Mouse (Mus musculus) liver, embryonic 11.5 days (tissue): ENCODE measurements around the gene Eif3k. TPM values are rescaled to one million over a fixed set of nuclear protein-coding genes. Genes with fewer than 3 reads are reported as not detected.

Source experiments
- ATAC-seq: fragments of 200-750 bp; cut with Nextera tagmentation; replicated peaks from 2 replicates; pipeline ENCODE4 v1.8.0; 2017; ENCODE audit warnings: moderate number of reproducible peaks, mild to moderate bottlenecking, moderate TSS enrichment, moderate library complexity; ENCODE audit not compliant: low FRiP score
- DNase-seq: peaks from one replicate; pipeline ENCODE4 v3.0.0-alpha.2; 2017; ENCODE audit warnings: low spot score
- H3K27ac ChIP-seq: fragments of 300-500 bp; sonication (generic); 2 replicates; pipeline ENCODE4 v1.5.1; 2014; ENCODE audit warnings: mild to moderate bottlenecking, low read depth, low read length, control low read depth
- H3K27me3 ChIP-seq: fragments of 300-500 bp; sonication (generic); replicated peaks from 2 replicates; pipeline ENCODE4 v1.6.1; 2014; ENCODE audit warnings: low read length, mixed read lengths; ENCODE audit not compliant: control insufficient read depth, insufficient read depth
- H3K36me3 ChIP-seq: fragments of 300-500 bp; sonication (generic); 2 replicates; pipeline ENCODE4 v1.6.1; 2014; ENCODE audit warnings: mild to moderate bottlenecking, low read length, moderate library complexity, mixed read lengths; ENCODE audit not compliant: control insufficient read depth, insufficient read depth
- H3K4me1 ChIP-seq: fragments of 300-500 bp; sonication (generic); replicated peaks from 2 replicates; pipeline ENCODE4 v1.6.1; 2014; ENCODE audit warnings: low read length, mixed read lengths; ENCODE audit not compliant: control insufficient read depth, insufficient read depth
- H3K4me2 ChIP-seq: fragments of 300-500 bp; sonication (generic); 2 replicates; pipeline ENCODE4 v1.6.1; 2014; ENCODE audit warnings: mild to moderate bottlenecking, control low read depth, moderate library complexity
- H3K4me3 ChIP-seq: fragments of 300-500 bp; sonication (generic); 2 replicates; pipeline ENCODE4 v1.5.1; 2014; ENCODE audit warnings: low read depth, low read length, control low read depth
- H3K9ac ChIP-seq: fragments of 300-500 bp; sonication (generic); 2 replicates; pipeline ENCODE4 v1.6.1; 2014; ENCODE audit warnings: low read depth, low read length, control low read depth
- H3K9me3 ChIP-seq: fragments of 300-500 bp; sonication (generic); 2 replicates; pipeline ENCODE4 v1.6.1; 2016; ENCODE audit warnings: low read length, inconsistent platforms, mixed read lengths; ENCODE audit not compliant: control insufficient read depth
- WGBS: fragments of 180-500 bp; shearing (Covaris S2); extraction: QIAGEN DNeasy Blood & Tissue Kit; methylation state at CpG from one replicate; pipeline ENCODE4 v1.1.7; 2014; 5-methylcytosine and 5-hydroxymethylcytosine counted together
- polyA plus RNA-seq: library from polyadenylated mRNA; unstranded; fragments of >200 nt; fragmentation: Nextera tagmentation; extraction: Ambion mirVana; gene quantifications from 2 replicates; pipeline ENCODE4 v1.2.1, GENCODE M21; 2014

Eif3k gene
- polyA plus RNA-seq, 1 experiment from 2014 or later = 425 TPM

GRCm38 (mm10) chr7:28993402-28993801, 11.7 kb upstream of the Eif3k start:
- Histone ChIP-seq H3K36me3 (no peaks in the 10 kb centered on the region; the same call in 1 of the 2 replicates), H3K9me3 (no peaks in the 10 kb centered on the region), H3K4me3 (no peak overlapping the region), H3K27ac (no peak overlapping the region), H3K27me3 (no peaks in the 10 kb centered on the region), H3K4me2 (no peak overlapping the region), H3K9ac (no peak overlapping the region), H3K4me1 (no peaks in the 10 kb centered on the region)
- no peak for ATAC-seq
- no peak for DNase-seq
- 78% methylated on average over 3 of the region's 3 CpGs for WGBS

- WGBS = 90% methylated on average over 3 of the region's 3 CpGs
- Histone ChIP-seq H3K4me2 (no peak overlapping the region), H3K4me3 (no peak overlapping the region), H3K9ac (no peak overlapping the region), H3K9me3 (no peaks in the 10 kb centered on the region), H3K36me3 (no peaks in the 10 kb centered on the region; the same call in 1 of the 2 replicates), H3K27me3 (no peaks in the 10 kb centered on the region), H3K4me1 (no peaks in the 10 kb centered on the region), H3K27ac (no peak overlapping the region)
- DNase-seq (no peak), ATAC-seq (no peak)
These were observed 11.3 kb upstream of the Eif3k start for GRCm38 (mm10) chr7:28992997-28993396.

- Histone ChIP-seq H3K4me3 (no peak overlapping the region), H3K4me2 (no peak overlapping the region), H3K36me3 (no peaks in the 10 kb centered on the region; the same call in 1 of the 2 replicates), H3K9me3 (no peaks in the 10 kb centered on the region), H3K9ac (no peak overlapping the region), H3K27me3 (no peaks in the 10 kb centered on the region), H3K4me1 (no peaks in the 10 kb centered on the region), H3K27ac (no peak overlapping the region)
- ATAC-seq (no peak), DNase-seq (no peak)
- WGBS = 71% methylated on average over 5 of the region's 5 CpGs
These were observed 10.0 kb upstream of the Eif3k start for GRCm38 (mm10) chr7:28991616-28992015.

- ATAC-seq (peak; percentile 47), DNase-seq (no peak)
- Histone ChIP-seq H3K36me3 (no peaks in the 10 kb centered on the region; the same call in 1 of the 2 replicates), H3K4me1 (no peaks in the 10 kb centered on the region), H3K4me3 (no peak overlapping the region), H3K9me3 (no peaks in the 10 kb centered on the region), H3K27me3 (no peaks in the 10 kb centered on the region), H3K9ac (no peak overlapping the region), H3K4me2 (no peak overlapping the region), H3K27ac (no peak overlapping the region)
- WGBS = 54% methylated on average over 14 of the region's 14 CpGs
These were observed 9.2 kb upstream of the Eif3k start for GRCm38 (mm10) chr7:28990766-28991273.

GRCm38 (mm10) chr7:28985207-28985606, 3.5 kb upstream of the Eif3k start:
- Histone ChIP-seq H3K9ac (no peak overlapping the region), H3K27me3 (no peaks in the 10 kb centered on the region), H3K4me3 (no peak overlapping the region), H3K4me2 (peak overlapping the region; percentile 13; the same call in 1 of the 2 replicates), H3K27ac (no peak overlapping the region), H3K4me1 (peaks cover 18% of the 10 kb centered on the region), H3K9me3 (no peaks in the 10 kb centered on the region), H3K36me3 (peaks cover 2% of the 10 kb centered on the region)
- ATAC-seq (no peak), DNase-seq (no peak)
- WGBS = 57% methylated on average over 7 of the region's 7 CpGs

- no peak overlapping the region for H3K4me2 ChIP-seq
- H3K36me3 ChIP-seq = peaks cover 4% of the 10 kb centered on the region
- ATAC-seq = no peak
- H3K9ac ChIP-seq = no peak overlapping the region
- H3K4me3 ChIP-seq = no peak overlapping the region
- no peak for DNase-seq
- H3K27ac ChIP-seq = no peak overlapping the region
- H3K27me3 ChIP-seq = no peaks in the 10 kb centered on the region
- 96% methylated on average over 1 of the region's 1 CpGs for WGBS
- H3K4me1 ChIP-seq = peaks cover 18% of the 10 kb centered on the region
- H3K9me3 ChIP-seq = no peaks in the 10 kb centered on the region
These were observed 2.8 kb upstream of the Eif3k start for GRCm38 (mm10) chr7:28984452-28984851.

GRCm38 (mm10) chr7:28983849-28984248, 2.2 kb upstream of the Eif3k start:
- peak overlapping the region; percentile 91 for H3K4me3 ChIP-seq
- 66% methylated on average over 4 of the region's 4 CpGs for WGBS

GRCm38 (mm10) chr7:28983141-28983564, 1.5 kb upstream of the Eif3k start:
- no peak for ATAC-seq
- Histone ChIP-seq H3K27ac (peak overlapping the region; percentile 95), H3K4me1 (peaks cover 18% of the 10 kb centered on the region), H3K36me3 (peaks cover 15% of the 10 kb centered on the region), H3K9ac (peak overlapping the region; percentile 82), H3K27me3 (no peaks in the 10 kb centered on the region), H3K9me3 (no peaks in the 10 kb centered on the region), H3K4me3 (peak overlapping the region; percentile 91), H3K4me2 (peak overlapping the region; percentile 97)
- 42% methylated on average over 11 of the region's 11 CpGs for WGBS
- no peak for DNase-seq

More at GRCm38 (mm10) chr7:28983849-28984248, 2.2 kb upstream of the Eif3k start:
- Histone ChIP-seq H3K9ac (peak overlapping the region; percentile 82; the same call in 1 of the 2 replicates), H3K27me3 (no peaks in the 10 kb centered on the region), H3K27ac (no peak overlapping the region), H3K4me1 (peaks cover 18% of the 10 kb centered on the region), H3K9me3 (no peaks in the 10 kb centered on the region), H3K4me2 (peak overlapping the region; percentile 97), H3K36me3 (peaks cover 8% of the 10 kb centered on the region)
- DNase-seq (no peak), ATAC-seq (no peak)

- DNase-seq = peak; percentile 69
- WGBS = 8% methylated on average over 19 of the region's 19 CpGs
- peak overlapping the region; percentile 82 for H3K9ac ChIP-seq
- no peaks in the 10 kb centered on the region for H3K9me3 ChIP-seq
- no peaks in the 10 kb centered on the region for H3K27me3 ChIP-seq
- peak overlapping the region; percentile 97 for H3K4me2 ChIP-seq
- H3K4me3 ChIP-seq = peak overlapping the region; percentile 91
- ATAC-seq = peak; percentile 62
- peak overlapping the region; percentile 95 for H3K27ac ChIP-seq
- H3K4me1 ChIP-seq = peaks cover 18% of the 10 kb centered on the region
- H3K36me3 ChIP-seq = peaks cover 23% of the 10 kb centered on the region
These were observed 780 bp upstream of the Eif3k start for GRCm38 (mm10) chr7:28982274-28983013.
